Mouse (Mus musculus) kidney, postnatal 25 days (tissue): ENCODE data around the gene Rbm4.

Source experiments
- DNase-seq, 2 experiments: peaks; one replicate each; pipeline ENCODE4 v3.0.0; 2021; ENCODE audit warnings: mixed read lengths in 2 of 2

Gene Rbm4

GRCm38 (mm10) chr19:4739053-4739452 is 54.6 kb downstream of the Rbm4 start:
- peak in 1 of 2 experiments; percentile 19 for DNase-seq

DNA sequence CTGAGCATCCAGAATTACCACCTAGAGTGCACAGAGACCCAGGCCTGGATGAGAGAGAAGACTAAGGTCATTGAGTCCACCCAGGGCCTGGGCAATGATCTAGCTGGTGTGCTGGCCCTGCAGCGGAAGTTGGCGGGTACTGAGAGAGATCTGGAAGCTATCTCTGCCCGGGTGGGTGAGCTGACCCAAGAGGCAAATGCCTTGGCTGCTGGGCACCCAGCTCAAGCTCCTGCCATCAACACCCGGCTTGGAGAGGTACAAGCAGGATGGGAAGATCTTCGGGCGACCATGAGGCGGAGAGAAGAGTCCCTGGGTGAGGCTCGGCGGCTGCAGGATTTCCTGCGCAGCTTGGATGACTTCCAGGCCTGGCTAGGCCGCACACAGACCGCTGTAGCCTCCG is 55.8 kb downstream of the Rbm4 start:
- peak in 1 of 2 experiments; percentile 19 for DNase-seq
